Mouse (Mus musculus): ENCODE results near the gene Gstcd. TPM values are rescaled to one million over a fixed set of nuclear protein-coding genes. Genes with fewer than 3 reads are reported as not detected.

Gene Gstcd
- polyA plus RNA-seq, 1 experiment from 2014 or later = 9.0 TPM

DNA sequence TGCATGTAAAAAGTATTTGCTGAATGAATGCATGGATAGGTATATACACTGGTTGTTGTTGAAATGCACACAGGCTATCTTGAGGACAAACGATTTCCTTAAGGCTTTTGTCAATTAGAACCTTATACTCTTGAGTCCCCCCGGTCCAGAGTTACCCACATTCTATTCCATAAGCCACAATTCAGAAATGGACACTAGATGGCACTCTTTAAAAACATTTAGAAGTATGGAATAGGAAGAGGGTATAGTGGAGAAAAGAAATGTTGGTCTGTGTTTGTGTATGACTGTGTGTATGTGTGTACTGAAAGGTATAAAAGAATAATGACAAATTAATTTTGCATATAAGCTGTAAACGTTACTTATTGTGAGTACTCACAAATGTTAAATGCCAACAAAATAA lies 6.0 kb downstream of the Gstcd start:
- Histone ChIP-seq H3K27ac (ENCODE audit: low read depth, low read length) (no peak overlapping the region), H3K36me3 (ENCODE audit: control insufficient read depth, insufficient read depth, low read length) (peaks cover 10% of the 10 kb centered on the region), H3K9ac (ENCODE audit: low read depth, low read length) (no peak overlapping the region), H3K9me3 (ENCODE audit: control insufficient read depth, low read length) (no peaks in the 10 kb centered on the region), H3K4me2 (no peak overlapping the region), H3K27me3 (replicated peaks; ENCODE audit: control insufficient read depth, insufficient read depth, low read length) (no peaks in the 10 kb centered on the region), H3K4me1 (replicated peaks; ENCODE audit: control insufficient read depth, insufficient read depth, low read length) (no peaks in the 10 kb centered on the region), H3K4me3 (ENCODE audit: low read depth, low read length) (no peak overlapping the region)
- DNase-seq (ENCODE audit: low spot score) (no peak), ATAC-seq (replicated peaks; ENCODE audit: low FRiP score) (peak; percentile 71)
- WGBS = 63% methylated on average over 3 of the region's 3 CpGs

DNA sequence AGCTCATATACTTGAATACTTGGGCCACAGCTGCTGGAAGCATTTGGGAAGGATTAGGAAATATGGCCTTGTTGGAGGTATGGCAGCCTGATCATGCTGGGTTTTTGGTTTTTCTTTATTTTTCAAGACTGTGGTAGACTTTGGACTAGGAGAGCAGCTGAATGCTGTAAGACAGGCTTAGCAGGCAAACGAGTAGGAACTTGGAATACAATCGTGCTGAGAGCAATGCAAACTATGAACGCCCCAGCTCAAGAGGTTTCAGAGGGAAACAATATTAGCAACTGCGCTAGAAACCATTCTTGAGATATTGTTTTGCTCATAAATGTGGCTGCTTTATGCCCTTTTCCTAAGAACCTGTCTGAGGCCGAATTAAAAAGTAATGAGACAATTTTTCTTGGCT lies 9.1 kb downstream of the Gstcd start:
- H3K4me2 ChIP-seq = no peak overlapping the region
- no peak overlapping the region for H3K9ac ChIP-seq (ENCODE audit: low read depth, low read length)
- ATAC-seq (replicated peaks; ENCODE audit: low FRiP score) (no peak), DNase-seq (ENCODE audit: low spot score) (no peak)
- H3K27me3 ChIP-seq (replicated peaks; ENCODE audit: control insufficient read depth, insufficient read depth, low read length) = no peaks in the 10 kb centered on the region
- no peaks in the 10 kb centered on the region for H3K4me1 ChIP-seq (replicated peaks; ENCODE audit: control insufficient read depth, insufficient read depth, low read length)
- no peak overlapping the region for H3K4me3 ChIP-seq (ENCODE audit: low read depth, low read length)
- WGBS = 92% methylated on average over 5 of the region's 5 CpGs
- H3K9me3 ChIP-seq (ENCODE audit: control insufficient read depth, low read length) = no peaks in the 10 kb centered on the region
- H3K36me3 ChIP-seq (ENCODE audit: control insufficient read depth, insufficient read depth, low read length) = peaks cover 13% of the 10 kb centered on the region
- no peak overlapping the region for H3K27ac ChIP-seq (ENCODE audit: low read depth, low read length)

DNA sequence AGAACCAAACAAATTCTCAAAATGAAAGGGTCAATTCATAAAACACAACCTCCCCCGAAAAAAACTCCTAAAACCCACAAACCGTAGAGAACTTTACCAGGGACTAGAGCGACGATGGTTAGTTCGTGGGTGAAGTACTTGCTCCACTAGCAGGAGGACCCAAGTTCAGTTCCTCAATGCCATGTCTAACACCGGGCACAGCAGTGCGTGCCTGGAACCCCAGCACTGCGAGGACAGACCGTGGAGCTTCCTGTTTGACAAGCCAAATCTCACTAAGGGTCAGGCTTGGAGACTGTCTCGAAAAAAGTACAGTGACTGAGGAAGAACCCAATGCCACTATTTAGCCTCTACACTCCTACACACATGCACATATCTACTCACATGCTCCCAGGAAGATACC lies 16.3 kb downstream of the Gstcd start:
- H3K27ac ChIP-seq (ENCODE audit: low read depth, low read length) = no peak overlapping the region
- no peaks in the 10 kb centered on the region for H3K9me3 ChIP-seq (ENCODE audit: control insufficient read depth, low read length)
- H3K4me2 ChIP-seq = no peak overlapping the region
- ATAC-seq (replicated peaks; ENCODE audit: low FRiP score) = no peak
- H3K4me1 ChIP-seq (replicated peaks; ENCODE audit: control insufficient read depth, insufficient read depth, low read length) = no peaks in the 10 kb centered on the region
- WGBS = 76% methylated on average over 10 of the region's 10 CpGs
- no peak overlapping the region for H3K9ac ChIP-seq (ENCODE audit: low read depth, low read length)
- peaks cover 8% of the 10 kb centered on the region; the same call in 1 of the 2 replicates for H3K36me3 ChIP-seq (ENCODE audit: control insufficient read depth, insufficient read depth, low read length)
- DNase-seq (ENCODE audit: low spot score) = no peak
- no peak overlapping the region for H3K4me3 ChIP-seq (ENCODE audit: low read depth, low read length)
- H3K27me3 ChIP-seq (replicated peaks; ENCODE audit: control insufficient read depth, insufficient read depth, low read length) = no peaks in the 10 kb centered on the region

DNA sequence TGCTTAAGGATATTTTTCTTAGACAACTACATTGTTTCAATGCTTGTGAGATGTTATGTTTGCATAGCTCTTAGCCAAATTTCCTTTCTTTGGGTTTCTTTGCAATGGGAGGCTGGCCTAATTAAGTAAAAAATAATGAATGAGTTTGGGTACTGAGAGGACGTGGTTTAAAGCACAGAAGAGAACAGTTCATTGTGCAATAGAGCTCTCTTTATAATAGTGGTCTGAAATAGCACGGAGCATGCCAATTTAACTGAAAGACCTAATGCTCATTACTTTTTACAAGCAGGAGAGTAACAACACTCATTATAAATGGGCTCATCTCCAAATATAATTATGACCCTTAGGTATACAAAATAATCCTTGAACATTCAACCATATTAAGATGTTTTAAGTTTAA lies 39.8 kb downstream of the Gstcd start:
- Histone ChIP-seq H3K4me3 (ENCODE audit: low read depth, low read length) (no peak overlapping the region), H3K36me3 (ENCODE audit: control insufficient read depth, insufficient read depth, low read length) (peaks cover 6% of the 10 kb centered on the region; the same call in 1 of the 2 replicates), H3K4me2 (no peak overlapping the region), H3K4me1 (replicated peaks; ENCODE audit: control insufficient read depth, insufficient read depth, low read length) (no peaks in the 10 kb centered on the region), H3K27me3 (replicated peaks; ENCODE audit: control insufficient read depth, insufficient read depth, low read length) (no peaks in the 10 kb centered on the region), H3K9me3 (ENCODE audit: control insufficient read depth, low read length) (no peaks in the 10 kb centered on the region), H3K27ac (ENCODE audit: low read depth, low read length) (no peak overlapping the region), H3K9ac (ENCODE audit: low read depth, low read length) (no peak overlapping the region)
- ATAC-seq (replicated peaks; ENCODE audit: low FRiP score) = no peak
- DNase-seq (ENCODE audit: low spot score) = no peak
- 92% methylated on average over 2 of the region's 2 CpGs for WGBS

DNA sequence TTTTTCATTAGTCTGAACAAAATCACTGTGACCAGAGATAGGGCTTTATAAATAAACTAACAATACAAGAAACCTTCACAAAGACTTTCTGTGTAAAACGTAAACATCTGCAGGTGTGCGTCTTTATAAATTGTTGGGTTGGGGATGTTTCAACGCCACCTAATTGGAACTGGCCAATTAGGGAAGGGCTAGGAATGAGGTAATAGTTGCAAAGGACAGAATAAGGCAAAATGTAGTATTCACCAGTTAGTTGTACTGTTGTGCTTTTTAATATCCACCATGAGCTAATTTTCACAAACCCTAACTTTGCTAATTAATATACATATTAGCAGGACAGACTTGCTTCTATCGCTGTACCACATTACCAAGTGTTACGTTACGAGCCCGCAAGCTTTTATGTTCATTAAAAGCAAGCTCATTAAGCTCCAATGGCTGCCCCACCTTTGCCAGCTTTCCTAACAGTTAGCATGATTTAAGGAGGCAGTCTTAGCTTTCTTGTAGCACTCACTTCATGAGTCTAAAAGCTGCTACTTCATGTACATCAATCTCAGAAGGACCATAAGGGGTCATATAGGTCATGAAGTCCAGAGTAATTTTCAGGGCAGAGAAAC lies 58.6 kb downstream of the Gstcd start:
- DNase-seq (ENCODE audit: low spot score) = no peak
- H3K4me1 ChIP-seq (replicated peaks; ENCODE audit: control insufficient read depth, insufficient read depth, low read length) = no peaks in the 10 kb centered on the region
- no peak overlapping the region for H3K27ac ChIP-seq (ENCODE audit: low read depth, low read length)
- H3K4me2 ChIP-seq = no peak overlapping the region
- H3K27me3 ChIP-seq (replicated peaks; ENCODE audit: control insufficient read depth, insufficient read depth, low read length) = no peaks in the 10 kb centered on the region
- H3K9me3 ChIP-seq (ENCODE audit: control insufficient read depth, low read length) = no peaks in the 10 kb centered on the region
- H3K36me3 ChIP-seq (ENCODE audit: control insufficient read depth, insufficient read depth, low read length) = no peaks in the 10 kb centered on the region
- H3K9ac ChIP-seq (ENCODE audit: low read depth, low read length) = no peak overlapping the region
- no peak for ATAC-seq (replicated peaks; ENCODE audit: low FRiP score)
- 92% methylated on average over 7 of the region's 7 CpGs for WGBS
- H3K4me3 ChIP-seq (ENCODE audit: low read depth, low read length) = no peak overlapping the region

DNA sequence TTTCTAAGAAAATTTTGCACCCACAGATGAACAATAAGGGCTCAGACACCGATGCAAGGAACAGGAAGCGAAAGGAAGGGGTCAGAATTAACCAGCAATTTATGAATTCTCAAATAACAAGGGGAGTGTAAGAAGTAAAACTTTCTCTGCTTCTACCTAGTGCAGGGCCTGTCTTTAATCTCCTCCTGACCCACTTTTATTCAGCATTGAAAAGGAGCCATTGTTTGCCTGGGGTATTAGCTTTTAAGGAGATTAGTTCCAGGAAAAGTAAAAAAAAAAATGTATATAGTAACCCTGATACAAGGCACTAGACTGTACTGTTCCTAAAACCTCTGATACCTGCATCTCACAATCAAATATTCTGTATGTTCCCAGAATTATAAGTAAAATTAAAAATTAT lies 64.9 kb downstream of the Gstcd start:
- Histone ChIP-seq H3K9ac (ENCODE audit: low read depth, low read length) (no peak overlapping the region), H3K4me2 (no peak overlapping the region), H3K9me3 (ENCODE audit: control insufficient read depth, low read length) (no peaks in the 10 kb centered on the region), H3K27ac (ENCODE audit: low read depth, low read length) (no peak overlapping the region), H3K4me1 (replicated peaks; ENCODE audit: control insufficient read depth, insufficient read depth, low read length) (no peaks in the 10 kb centered on the region), H3K36me3 (ENCODE audit: control insufficient read depth, insufficient read depth, low read length) (no peaks in the 10 kb centered on the region), H3K27me3 (replicated peaks; ENCODE audit: control insufficient read depth, insufficient read depth, low read length) (no peaks in the 10 kb centered on the region), H3K4me3 (ENCODE audit: low read depth, low read length) (no peak overlapping the region)
- DNase-seq (ENCODE audit: low spot score) = no peak
- 84% methylated on average over 2 of the region's 2 CpGs for WGBS
- no peak for ATAC-seq (replicated peaks; ENCODE audit: low FRiP score)

DNA sequence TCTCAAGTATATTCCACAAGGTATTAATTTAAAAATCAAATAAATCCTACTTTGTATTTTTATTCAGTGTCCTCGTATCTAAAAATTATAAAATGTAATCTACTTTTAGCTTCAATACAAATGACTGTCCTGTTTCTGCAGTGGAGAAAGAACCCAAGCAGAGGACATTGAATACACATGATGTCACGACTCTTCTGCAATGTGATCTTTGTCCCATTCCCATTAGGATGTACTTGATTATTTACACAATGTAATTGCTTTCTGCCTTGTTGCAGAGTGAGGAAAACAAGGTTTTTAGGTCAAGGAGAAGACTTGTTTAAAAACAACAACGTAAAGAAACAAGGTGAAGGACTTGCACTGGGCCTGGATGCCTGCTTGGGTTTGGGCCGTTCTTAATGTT lies 84.6 kb downstream of the Gstcd start:
- no peak overlapping the region for H3K4me2 ChIP-seq
- no peak for ATAC-seq (replicated peaks; ENCODE audit: low FRiP score)

DNA sequence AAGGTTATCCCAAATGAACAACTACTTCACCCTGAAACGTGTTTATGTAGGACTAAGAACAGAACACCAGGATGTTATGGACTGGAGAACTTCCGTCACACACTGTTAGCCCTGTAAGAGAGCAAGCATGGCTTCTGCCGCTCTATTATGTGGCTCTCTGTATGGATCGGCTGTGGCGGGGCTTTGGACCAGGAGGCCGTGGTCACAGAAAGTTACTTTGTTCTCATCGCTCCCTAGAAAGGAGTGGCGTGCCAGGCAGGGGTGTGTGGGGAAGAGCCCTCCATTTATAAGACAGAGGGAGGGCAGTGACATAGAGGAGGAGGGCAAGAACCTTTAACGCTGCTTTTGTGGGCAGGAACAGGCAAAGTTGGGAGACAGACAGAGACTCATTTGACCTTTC lies 95.5 kb downstream of the Gstcd start:
- no peaks in the 10 kb centered on the region for H3K9me3 ChIP-seq (ENCODE audit: control insufficient read depth, low read length)
- H3K27me3 ChIP-seq (replicated peaks; ENCODE audit: control insufficient read depth, insufficient read depth, low read length) = no peaks in the 10 kb centered on the region
- no peak for ATAC-seq (replicated peaks; ENCODE audit: low FRiP score)
- H3K4me1 ChIP-seq (replicated peaks; ENCODE audit: control insufficient read depth, insufficient read depth, low read length) = no peaks in the 10 kb centered on the region
- H3K4me3 ChIP-seq (ENCODE audit: low read depth, low read length) = no peak overlapping the region
- H3K9ac ChIP-seq (ENCODE audit: low read depth, low read length) = no peak overlapping the region
- peaks cover 6% of the 10 kb centered on the region; the same call in 1 of the 2 replicates for H3K36me3 ChIP-seq (ENCODE audit: control insufficient read depth, insufficient read depth, low read length)
- H3K4me2 ChIP-seq = no peak overlapping the region
- WGBS = 92% methylated on average over 9 of the region's 9 CpGs
- no peak for DNase-seq (ENCODE audit: low spot score)
- no peak overlapping the region for H3K27ac ChIP-seq (ENCODE audit: low read depth, low read length)

More for the DNA sequence above, 84.6 kb downstream of the Gstcd start:
- Histone ChIP-seq H3K36me3 (ENCODE audit: control insufficient read depth, insufficient read depth, low read length) (no peaks in the 10 kb centered on the region), H3K27me3 (replicated peaks; ENCODE audit: control insufficient read depth, insufficient read depth, low read length) (no peaks in the 10 kb centered on the region), H3K4me1 (replicated peaks; ENCODE audit: control insufficient read depth, insufficient read depth, low read length) (no peaks in the 10 kb centered on the region), H3K4me3 (ENCODE audit: low read depth, low read length) (no peak overlapping the region), H3K9ac (ENCODE audit: low read depth, low read length) (no peak overlapping the region), H3K27ac (ENCODE audit: low read depth, low read length) (no peak overlapping the region), H3K9me3 (ENCODE audit: control insufficient read depth, low read length) (no peaks in the 10 kb centered on the region)
- 85% methylated on average over 4 of the region's 4 CpGs for WGBS
- DNase-seq (ENCODE audit: low spot score) = no peak

DNA sequence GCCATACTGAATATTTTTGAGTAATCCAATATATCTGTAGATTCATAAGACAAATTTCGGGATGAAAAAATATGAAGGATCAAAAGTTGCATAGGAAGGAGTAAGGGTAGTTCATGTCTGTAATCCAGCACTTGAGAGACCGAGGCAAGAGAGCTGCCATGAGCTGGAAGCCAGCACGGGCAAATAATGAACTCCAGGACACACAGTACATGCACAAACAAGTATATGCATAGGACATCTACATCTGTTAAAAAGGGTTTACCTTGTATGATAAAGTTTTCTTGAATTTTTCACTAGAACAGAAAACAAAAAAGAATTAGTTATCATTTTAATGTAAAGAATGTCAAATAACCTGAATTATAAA lies 95.9 kb downstream of the Gstcd start:
- Histone ChIP-seq H3K9me3 (ENCODE audit: control insufficient read depth, low read length) (no peaks in the 10 kb centered on the region), H3K36me3 (ENCODE audit: control insufficient read depth, insufficient read depth, low read length) (peaks cover 6% of the 10 kb centered on the region; the same call in 1 of the 2 replicates), H3K4me2 (no peak overlapping the region), H3K4me1 (replicated peaks; ENCODE audit: control insufficient read depth, insufficient read depth, low read length) (no peaks in the 10 kb centered on the region), H3K9ac (ENCODE audit: low read depth, low read length) (no peak overlapping the region), H3K27ac (ENCODE audit: low read depth, low read length) (no peak overlapping the region), H3K27me3 (replicated peaks; ENCODE audit: control insufficient read depth, insufficient read depth, low read length) (no peaks in the 10 kb centered on the region), H3K4me3 (ENCODE audit: low read depth, low read length) (no peak overlapping the region)
- DNase-seq (ENCODE audit: low spot score) (no peak), ATAC-seq (replicated peaks; ENCODE audit: low FRiP score) (no peak)
- 92% methylated on average over 3 of the region's 3 CpGs for WGBS

All from liver, embryonic 11.5 days (tissue).